Mouse (Mus musculus) 416B (cell line): Measurements from ENCODE around the gene Adam11.

Source experiments
- DNase-seq: peaks from one replicate; pipeline ENCODE4 v3.0.0; 2011; ENCODE audit warnings: low read depth

The Adam11 gene

DNA sequence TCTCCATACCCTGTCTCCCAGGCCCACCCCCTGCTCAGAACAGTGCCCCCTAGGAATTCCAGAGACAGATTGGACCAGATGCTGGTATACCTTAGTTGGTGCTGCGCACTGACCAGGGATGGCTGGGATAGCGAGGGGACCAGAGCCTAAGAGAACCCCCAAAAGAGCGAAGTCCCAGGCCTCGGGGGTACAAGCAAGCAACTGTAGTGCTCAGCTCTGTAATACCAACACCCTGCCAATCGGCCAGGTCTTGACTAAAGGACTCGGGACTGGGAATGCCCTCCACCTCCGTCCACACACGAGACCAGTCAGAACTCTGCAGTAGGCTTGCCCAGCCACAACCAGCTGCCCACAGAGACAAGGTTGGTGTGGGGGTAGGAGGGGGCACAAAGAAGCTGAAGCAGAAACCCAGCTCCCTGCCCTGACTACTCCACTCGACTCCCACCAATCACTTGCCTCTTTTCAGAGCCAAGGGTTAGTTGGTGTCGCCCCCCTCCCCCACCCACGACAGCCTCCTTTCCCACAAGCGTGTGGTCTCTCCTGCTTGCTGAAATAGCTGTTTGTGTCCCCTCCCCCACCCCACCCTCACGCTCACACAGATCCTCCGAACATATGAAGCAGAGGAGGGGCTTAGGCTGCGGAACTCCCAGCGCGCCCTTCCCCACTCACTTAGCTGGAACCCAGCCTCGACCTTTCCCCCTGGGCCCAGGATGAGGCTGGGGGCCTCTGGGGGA lies 7.5 kb upstream of the Adam11 start:
- no peak for DNase-seq

DNA sequence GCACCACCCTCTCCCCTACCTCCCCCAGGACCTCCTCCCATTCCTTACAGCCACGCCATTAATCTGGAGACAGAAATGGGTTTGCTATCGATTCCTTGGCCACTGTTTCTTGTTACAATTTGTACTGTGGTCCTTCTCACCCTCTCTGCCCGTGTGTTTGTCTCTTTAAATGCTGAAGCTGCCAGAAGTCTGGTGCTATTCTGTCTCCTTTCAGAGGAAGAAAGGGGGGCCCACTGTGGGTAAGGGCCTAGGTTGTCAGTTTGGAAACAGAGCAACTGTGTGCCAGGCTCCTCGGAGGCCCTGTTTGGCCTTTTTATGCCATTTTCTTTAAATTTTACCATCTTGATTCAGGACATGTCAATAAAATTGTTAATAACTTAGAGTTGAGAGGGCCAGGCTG lies 6.8 kb upstream of the Adam11 start:
- DNase-seq: no peak

DNA sequence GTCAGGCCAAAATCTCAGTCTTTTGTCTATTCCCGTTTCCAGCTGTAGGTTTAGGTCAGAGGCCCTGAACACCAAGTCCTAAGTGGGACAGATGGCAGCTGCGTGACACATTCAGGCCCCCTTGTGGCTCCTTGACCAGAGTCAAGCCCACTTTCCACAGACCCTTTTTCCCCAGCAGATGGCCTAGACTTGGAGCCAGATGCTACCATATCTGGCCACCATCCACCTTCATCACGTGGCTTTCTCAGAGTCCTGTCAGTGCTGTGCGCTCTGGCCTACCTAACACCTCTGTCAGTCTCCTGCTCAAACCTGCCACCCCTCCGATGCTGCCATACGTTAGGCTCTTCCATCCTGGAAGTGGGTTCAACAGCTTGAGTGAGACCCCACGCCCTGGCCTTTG lies 5.8 kb upstream of the Adam11 start:
- DNase-seq: no peak

DNA sequence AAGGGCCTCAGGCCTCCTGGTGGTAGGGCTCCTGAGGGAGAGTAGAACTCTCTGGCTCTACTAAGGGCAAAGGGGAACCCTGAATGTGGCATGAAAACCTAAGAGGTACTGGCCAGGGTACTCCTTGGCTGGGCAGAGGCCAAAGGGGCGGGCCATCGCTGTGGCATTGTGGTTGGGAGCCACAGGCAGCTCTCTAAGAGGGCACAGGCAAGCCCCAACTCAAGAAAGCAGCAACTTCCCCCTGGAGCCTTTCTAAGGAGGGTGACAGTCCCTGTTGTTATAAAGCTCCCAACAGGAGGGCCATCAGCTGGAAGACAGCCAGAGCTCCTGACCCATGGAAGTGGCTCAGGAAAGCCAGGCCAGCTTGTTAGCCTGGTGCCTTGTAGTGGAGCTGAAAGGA lies 2.3 kb upstream of the Adam11 start:
- DNase-seq: peak; percentile 31

DNA sequence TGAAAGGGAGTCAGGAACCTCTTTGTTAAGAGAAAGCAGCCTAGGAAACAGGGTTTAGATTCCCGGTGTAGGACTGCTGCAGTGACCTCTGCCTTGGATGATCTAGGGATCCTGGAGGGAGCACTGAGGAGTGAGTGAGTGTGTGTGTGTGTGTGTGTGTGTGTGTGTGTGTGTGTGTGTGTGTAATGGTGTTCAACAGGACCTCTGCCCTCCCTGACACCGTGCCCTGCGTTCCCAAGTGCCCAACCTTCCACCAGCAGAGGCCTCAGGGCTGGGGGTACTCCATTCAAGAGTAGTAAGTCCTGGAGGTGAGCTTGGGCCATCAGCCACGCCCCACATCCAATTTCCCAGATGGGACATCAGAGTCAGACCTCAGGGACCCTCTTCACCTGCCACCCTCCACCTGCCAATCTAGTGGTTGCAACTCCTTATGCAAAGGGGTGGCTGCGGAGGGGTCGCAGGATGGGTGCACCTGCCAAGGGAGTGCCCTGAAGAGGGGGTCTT lies 382 bp upstream of the Adam11 start:
- no peak for DNase-seq

DNA sequence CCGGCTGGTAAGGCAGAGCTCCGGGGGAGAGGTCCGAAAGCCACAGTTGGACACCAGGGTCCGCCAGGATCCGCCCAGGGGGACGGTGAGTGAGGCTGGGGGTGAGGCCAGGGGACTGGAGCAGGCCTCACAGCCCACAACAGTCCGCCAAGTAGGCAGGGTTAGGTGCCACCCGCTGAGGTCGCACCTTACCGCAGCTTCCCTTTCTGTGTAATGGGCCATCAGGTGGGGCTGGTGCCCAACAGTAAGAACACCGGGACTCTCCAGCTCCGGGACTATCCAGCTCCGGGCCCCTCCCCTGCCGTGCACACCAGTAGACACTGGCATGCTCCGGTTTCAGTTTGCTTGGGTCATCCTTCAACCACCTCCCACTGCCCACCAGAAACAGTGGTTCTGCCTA lies 1.0 kb downstream of the Adam11 start:
- DNase-seq: no peak

DNA sequence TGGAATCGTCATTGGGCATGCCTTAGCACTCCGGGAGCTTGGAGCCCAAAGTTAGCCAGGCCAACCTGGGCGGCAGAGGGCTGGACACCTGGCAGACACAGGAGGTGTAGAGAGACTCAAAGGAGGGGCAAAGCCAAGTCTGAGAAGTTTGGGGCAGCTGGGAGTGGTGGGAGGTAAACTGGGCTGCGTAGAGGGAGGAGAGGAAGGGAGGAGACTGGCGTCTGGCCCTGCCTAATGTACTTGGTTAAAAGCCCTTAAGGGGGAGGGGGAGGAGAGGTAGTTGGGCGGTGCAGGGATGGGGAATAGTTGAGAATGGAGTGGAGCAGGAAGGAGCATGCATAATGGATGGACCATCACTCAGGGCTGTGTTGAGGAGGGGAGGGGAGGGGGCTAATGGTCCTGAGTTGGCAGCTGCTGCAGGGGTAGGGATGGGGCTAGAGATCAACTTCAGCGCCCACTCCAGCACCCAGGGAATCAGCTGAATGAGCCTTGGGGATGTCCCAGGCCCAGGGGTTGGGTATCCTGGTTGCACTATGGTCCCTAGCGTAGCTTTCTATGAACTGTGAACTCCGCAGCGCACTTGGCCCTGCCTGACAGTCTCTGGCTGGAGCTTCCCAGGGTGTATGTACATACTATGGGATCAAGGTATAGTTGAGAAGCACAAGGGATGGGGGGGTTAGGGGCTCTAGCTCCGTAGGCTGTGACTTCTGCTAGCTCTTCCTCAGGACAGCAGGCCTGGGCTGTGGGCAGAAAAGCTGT lies 1.9 kb downstream of the Adam11 start:
- DNase-seq: no peak

DNA sequence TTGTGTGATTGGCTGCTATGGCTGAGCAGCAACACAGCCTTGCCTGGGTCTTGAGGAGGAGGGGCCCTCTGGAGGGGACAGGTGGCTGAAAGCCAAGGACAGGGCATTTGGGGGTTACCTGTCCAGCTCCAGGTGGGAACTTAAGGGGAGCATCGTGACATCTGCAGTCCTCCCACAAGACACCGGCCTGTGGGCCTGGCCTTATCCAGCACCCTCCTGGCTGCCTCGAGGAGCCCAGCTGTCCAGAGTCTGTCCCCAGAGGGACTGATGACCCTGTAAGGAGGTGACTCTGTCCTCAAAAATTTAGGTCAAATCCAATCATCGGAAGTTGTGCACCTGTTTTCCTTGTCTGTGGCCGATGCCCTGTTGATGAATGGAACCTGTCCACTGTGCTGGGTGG lies 4.2 kb downstream of the Adam11 start:
- DNase-seq: no peak

DNA sequence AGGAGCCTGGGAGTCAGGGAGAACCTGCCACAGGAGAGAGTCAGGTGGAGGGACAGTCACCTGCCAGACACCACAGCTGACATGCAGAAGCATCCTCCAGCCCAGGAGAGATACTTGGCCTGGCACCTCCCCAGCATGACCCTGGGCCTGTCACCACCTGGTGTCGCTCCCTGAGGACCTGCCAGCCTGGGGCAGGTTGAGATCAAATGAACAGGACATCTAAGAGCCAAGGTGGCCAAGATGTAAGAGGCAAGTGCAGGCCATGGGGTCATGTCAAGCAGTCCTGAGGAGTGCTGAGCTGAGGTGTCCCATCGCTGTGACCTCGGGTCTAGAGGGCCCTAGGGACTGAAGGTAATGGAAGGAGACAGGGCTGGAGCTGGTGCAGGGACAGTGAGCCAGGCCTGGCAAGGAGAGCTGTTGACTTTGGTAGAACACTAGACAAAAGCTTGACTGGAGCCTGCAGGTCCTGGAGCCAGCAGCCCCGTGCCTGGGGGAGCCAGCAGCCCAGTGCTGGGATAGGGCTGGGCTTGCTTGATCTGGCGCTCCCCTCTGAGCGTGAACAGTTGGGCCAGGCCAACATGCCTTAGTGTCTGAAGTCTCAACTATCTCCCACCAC lies 5.9 kb downstream of the Adam11 start:
- DNase-seq: no peak

DNA sequence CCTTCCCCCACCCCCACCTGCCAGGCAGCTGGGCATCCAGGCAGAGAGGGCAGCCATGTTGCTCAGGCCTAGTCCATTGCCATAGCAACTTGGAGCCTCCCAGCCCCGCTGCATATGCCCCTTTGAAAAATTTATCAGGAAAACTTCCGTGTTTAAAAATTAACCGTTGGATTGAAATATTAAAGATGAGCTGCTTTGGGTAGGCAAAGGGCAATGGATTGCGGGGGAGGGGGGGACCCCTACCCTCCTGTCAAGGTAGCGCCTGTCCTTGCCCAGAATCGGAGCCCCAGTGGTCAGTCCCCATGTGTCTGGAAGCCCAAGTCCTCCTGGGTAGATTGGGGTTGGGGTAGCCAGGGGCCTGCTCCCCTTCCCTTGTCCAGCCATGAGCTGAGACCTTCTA lies 7.9 kb downstream of the Adam11 start:
- DNase-seq: no peak

DNA sequence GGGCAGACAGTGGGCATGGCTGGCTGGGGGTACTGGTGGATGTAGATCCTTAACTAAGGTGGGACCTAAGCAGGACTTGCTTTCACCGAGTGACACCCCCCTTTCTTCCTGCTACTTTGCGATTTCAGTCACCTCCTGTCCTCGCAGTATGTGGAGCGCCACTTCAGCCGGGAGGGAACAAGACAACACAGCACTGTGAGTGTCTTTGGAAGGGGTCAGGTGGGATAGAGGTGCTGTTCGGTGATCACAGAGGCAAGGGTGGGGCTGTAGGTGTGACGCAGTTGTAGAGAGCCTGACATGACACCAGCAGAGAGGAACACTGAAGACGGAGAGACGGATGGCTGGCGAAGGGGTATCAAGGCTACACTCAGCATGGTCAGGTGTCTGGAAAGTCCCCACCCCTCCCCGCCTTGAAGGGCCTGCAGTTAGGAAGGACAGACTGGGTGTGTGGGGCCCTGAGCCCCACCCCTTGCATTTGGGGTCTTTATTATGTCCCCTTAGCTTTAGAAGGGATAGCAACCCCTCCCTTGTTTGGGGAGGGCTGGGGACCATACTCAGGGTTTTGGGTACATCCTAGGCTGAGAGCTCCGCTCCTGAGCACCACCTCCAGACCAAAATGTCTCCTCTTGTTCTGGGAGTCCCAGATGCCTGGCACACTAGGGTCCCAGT lies 8.9 kb downstream of the Adam11 start:
- DNase-seq: no peak

DNA sequence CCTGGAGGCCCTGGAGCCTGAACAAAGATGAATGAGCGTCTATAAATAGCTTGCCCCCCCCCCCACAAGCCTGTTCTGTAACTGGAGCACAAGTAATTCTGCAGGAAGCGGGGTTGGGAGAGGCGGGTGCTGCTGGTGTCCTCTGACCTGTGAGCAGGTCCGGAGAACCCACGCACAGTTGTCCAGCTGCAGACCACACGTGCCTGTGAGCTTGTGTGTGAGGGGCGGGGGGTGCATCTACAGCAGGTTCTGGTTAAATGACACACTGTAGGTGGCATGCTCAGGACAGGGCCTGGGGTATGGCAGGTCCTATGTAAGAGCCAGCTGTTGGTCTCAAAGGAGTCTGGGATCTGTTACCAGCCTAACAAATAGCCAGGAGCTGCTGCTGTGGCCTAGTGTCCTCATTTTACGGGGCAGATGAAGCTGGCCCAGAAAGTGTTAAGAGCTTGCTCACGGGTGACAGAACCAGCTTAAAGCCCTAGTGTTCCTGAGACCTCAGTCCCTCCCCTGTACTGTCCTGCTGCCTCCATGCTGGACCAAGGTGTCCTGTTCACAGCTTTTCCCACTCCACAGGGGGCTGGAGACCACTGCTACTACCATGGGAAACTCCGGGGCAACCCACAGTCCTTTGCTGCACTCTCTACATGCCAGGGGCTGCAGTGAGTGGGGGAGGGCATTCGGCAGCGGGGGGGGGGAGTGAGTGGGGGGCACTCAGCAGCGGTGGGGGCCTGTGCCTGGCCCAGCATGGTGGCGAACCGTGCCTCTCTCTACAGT lies 9.6 kb downstream of the Adam11 start:
- DNase-seq: no peak

DNA sequence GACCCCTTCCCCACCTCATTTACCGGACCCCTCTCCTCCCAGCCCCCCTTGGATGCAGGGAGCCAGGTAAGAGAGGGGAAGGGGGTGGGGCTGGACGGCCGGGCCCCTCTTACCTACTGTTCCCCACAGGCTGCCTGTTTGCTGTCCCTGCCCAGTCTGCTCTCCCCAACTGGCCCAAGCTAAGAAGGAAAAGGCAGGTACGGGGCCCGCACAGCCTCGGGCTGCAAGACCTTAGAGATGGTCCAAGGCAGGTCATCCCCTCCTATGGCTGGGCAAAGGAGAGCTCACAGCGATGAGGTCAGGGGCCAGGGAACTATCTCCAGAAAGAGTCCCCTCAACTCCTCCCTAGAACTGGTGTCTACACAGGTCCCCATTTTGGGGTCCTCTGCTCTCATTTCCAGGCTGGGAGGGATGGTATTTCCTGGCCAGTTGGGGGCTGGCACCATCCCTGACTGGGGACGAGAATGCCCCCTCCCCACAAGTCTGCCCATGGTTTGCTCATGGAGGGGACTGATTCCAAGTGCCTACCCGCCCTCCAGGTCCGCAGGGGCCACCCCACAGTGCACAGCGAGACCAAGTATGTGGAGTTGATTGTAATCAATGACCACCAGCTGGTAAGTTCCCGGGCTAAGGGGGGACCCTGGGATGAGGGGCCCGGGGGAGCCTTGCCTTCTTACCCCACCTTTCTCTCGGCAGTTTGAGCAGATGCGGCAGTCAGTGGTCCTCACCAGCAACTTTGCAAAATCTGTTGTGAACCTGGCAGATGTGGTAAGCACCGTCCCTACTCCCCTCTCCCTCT lies 10.9 kb downstream of the Adam11 start:
- no peak for DNase-seq

DNA sequence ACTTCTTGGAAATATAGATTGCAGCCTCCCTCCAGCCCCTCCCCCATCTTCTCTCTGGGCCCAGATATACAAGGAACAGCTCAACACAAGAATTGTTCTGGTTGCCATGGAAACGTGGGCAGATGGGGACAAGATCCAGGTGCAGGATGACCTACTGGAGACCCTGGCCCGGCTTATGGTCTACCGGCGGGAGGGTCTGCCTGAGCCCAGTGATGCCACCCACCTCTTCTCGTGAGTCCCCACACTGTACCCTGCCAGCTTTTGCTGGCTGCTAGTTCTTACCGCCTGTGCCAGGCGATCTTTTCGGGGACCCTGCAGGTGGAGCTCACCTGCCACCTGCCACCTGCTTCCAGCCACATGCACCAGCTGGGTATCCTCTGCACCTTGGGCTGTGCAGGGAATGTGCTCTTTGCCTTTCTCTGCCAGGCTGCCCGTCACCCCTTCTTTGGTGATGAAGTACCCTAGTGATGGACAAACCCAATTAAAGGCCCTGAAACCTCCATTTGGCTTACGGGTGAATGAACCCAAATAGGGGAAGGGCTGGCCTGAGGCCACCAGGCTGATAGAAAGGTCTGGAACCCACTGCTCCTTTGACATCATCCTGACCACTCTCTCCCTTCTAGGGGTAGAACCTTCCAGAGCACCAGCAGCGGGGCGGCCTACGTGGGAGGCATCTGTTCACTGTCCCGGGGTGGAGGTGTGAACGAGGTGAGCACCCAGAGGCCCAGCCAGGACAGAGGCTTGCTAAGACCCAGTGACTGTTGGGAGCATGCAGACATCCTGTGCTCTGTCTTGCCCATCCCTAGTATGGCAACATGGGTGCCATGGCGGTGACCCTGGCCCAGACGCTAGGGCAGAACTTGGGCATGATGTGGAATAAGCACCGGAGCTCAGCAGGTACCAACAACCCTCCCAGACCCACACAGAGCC lies 11.8 kb downstream of the Adam11 start:
- DNase-seq: no peak

DNA sequence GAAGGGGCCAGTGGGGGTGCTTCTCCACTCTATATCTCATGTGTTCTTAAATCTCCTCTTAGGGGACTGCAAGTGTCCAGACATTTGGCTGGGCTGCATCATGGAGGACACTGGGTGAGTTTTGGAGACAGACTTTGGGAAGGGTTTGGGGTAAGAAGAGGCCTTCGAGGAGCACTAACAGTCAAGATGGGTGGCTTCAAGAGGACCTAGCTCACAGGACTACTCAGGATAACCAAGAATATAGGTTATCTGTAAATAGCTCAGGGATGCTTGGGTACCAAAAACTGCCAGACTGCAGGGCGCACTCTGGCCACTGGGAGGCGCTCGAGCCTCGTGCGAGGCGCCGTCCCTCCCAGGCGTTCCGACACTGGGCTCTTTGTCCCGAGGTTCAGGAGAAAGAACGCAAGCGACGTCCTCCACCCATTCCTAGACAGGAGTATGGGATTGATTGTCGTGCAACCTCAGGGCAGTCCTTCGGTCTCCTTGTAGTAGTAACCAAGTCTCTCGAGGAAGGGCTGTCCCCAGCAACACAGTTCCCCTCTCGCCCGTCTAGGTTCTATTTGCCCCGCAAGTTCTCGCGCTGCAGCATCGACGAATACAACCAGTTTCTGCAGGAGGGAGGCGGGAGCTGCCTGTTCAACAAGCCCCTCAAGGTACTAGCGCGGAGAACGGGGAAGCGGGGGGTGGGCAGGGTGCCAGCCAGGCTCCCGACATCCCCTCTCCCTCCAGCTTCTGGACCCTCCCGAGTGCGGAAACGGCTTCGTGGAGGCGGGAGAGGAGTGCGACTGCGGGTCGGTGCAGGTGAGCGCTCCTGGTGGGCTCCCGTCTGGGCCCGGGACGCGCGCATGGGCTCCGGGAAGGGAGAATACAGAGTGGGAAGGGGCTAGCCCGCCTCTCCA lies 12.7 kb downstream of the Adam11 start:
- DNase-seq: peak; percentile 66

DNA sequence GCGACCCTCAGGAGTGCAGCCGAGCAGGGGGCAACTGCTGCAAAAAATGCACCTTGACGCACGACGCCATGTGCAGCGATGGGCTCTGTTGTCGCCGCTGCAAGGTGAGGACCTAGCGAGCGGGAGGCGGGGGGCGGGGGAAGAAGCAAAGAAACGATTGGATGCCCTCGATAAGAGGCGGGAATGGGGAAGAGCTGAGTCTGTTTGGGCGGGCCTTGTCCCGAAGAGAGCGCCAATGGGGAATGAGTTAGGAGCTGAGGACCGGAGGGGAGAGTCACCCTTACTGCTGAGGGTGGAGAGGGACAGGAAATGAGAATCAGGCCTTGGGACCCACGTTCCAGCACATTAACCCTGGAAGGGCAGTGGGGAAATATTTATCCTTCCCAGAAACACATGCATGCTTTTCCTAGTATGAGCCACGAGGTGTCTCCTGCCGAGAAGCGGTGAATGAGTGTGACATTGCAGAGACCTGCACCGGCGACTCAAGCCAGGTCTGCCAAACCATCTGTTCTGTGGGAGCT lies 13.4 kb downstream of the Adam11 start:
- no peak for DNase-seq

DNA sequence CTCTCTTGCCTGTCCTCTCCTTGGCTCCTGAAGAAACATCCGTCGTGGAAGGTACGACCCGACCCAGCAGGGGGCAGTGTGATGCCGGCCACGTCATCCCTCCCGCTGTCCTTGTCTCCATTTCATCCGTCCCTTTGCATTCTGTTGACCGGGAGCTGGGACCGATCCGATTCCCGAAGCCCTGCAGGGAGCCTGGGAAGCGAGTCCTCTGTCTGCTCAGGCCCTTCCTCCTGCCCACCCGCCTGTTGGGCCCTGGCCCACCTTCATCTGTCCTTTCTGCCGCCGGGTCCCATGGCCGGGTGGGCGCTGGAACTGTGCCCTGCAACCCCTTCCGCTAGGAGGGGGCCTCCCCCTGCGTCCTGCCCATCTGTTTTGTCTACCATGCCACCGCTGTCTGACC lies 16.4 kb downstream of the Adam11 start:
- DNase-seq: peak; percentile 49

DNA sequence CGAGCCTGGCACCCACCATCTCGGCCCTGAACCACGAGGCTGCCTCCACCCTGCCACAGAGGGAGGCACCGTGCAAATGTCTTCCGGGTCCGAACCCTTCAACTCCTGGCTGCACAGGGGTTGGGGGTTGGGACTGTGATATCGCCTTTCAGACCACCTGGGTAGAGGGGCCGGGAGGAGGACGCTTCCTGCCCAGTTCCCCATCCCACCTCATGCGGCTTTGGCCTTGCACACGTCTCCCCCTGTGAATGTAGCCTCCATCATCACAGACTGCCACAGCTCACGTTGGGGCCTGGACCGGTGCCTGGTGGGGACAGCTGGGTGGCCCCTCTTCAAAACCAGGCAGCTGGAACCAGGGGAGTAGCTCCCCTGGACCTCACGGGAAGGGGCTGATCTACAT lies 16.9 kb downstream of the Adam11 start:
- DNase-seq: no peak

DNA sequence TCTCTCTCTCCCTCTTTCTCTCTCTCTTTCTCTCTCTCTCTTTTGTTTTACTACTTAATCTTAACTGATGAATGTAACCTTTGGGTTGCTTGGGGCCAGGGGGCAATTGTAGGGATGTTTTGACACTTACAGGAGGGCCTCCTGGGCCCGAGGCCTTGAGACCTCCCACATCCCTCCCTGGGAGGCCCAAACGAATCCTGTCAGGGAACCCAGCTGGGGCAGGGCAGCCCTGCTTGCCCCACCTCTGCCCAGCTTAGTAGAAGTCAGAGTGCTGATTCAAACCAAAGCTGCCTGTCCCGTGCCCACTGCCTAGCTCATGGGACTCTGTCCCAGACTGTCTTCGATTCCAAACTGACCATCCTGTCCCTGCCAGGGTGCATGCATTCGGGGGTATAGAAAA lies 17.4 kb downstream of the Adam11 start:
- no peak for DNase-seq
